Mouse (Mus musculus): Measurements from ENCODE around the gene Kif5c. TPM values are rescaled to one million over a fixed set of nuclear protein-coding genes. Genes with fewer than 3 reads are reported as not detected.

Gene Kif5c
- polyA plus RNA-seq, 1 experiment = 0.37 TPM

GRCm38 (mm10) chr2:49657666-49658065 is 38.6 kb downstream of the Kif5c start:
- Histone ChIP-seq H3K4me1 (ENCODE audit: control insufficient read depth, insufficient read depth, low read length) (no peaks in the 10 kb centered on the region), H3K4me3 (replicated peaks; ENCODE audit: extremely low read depth, low read depth, low read length) (no peak overlapping the region)
- no peak for TF ChIP-seq CTCF (IDR thresholded peaks at IDR 0.05; ENCODE audit: insufficient read depth, low read length)
- no peak for TF ChIP-seq POLR2A (IDR thresholded peaks at IDR 0.05; ENCODE audit: borderline replicate concordance, extremely low read depth, low read depth, low read length)
- no peak for DNase-seq
- 86% methylated on average over 3 of the region's 3 CpGs for WGBS

GRCm38 (mm10) chr2:49658988-49659387 is 39.9 kb downstream of the Kif5c start:
- TF ChIP-seq POLR2A (IDR thresholded peaks at IDR 0.05; ENCODE audit: borderline replicate concordance, extremely low read depth, low read depth, low read length) (no peak), CTCF (IDR thresholded peaks at IDR 0.05; ENCODE audit: insufficient read depth, low read length) (no peak)
- 77% methylated on average over 4 of the region's 4 CpGs for WGBS
- Histone ChIP-seq H3K4me3 (replicated peaks; ENCODE audit: extremely low read depth, low read depth, low read length) (no peak overlapping the region), H3K4me1 (ENCODE audit: control insufficient read depth, insufficient read depth, low read length) (no peaks in the 10 kb centered on the region)
- no peak for DNase-seq

GRCm38 (mm10) chr2:49659964-49660363 is 40.9 kb downstream of the Kif5c start:
- WGBS = 66% methylated on average over 8 of the region's 8 CpGs
- Histone ChIP-seq H3K4me3 (replicated peaks; ENCODE audit: extremely low read depth, low read depth, low read length) (no peak overlapping the region), H3K4me1 (ENCODE audit: control insufficient read depth, insufficient read depth, low read length) (no peaks in the 10 kb centered on the region)
- no peak for TF ChIP-seq CTCF (IDR thresholded peaks at IDR 0.05; ENCODE audit: insufficient read depth, low read length)
- TF ChIP-seq POLR2A (IDR thresholded peaks at IDR 0.05; ENCODE audit: borderline replicate concordance, extremely low read depth, low read depth, low read length) = no peak
- no peak for DNase-seq

GRCm38 (mm10) chr2:49660375-49660923 is 41.4 kb downstream of the Kif5c start:
- no peak for DNase-seq
- WGBS = 93% methylated on average over 12 of the region's 12 CpGs
- no peak for TF ChIP-seq POLR2A (IDR thresholded peaks at IDR 0.05; ENCODE audit: borderline replicate concordance, extremely low read depth, low read depth, low read length)
- no peak for TF ChIP-seq CTCF (IDR thresholded peaks at IDR 0.05; ENCODE audit: insufficient read depth, low read length)
- no peaks in the 10 kb centered on the region for H3K4me1 ChIP-seq (ENCODE audit: control insufficient read depth, insufficient read depth, low read length)
- no peak overlapping the region for H3K4me3 ChIP-seq (replicated peaks; ENCODE audit: extremely low read depth, low read depth, low read length)

GRCm38 (mm10) chr2:49661348-49661747 is 42.2 kb downstream of the Kif5c start:
- no peak for DNase-seq
- no peak for TF ChIP-seq POLR2A (IDR thresholded peaks at IDR 0.05; ENCODE audit: borderline replicate concordance, extremely low read depth, low read depth, low read length)
- no peak for TF ChIP-seq CTCF (IDR thresholded peaks at IDR 0.05; ENCODE audit: insufficient read depth, low read length)
- H3K4me3 ChIP-seq (replicated peaks; ENCODE audit: extremely low read depth, low read depth, low read length) = no peak overlapping the region
- H3K4me1 ChIP-seq (ENCODE audit: control insufficient read depth, insufficient read depth, low read length) = no peaks in the 10 kb centered on the region

GRCm38 (mm10) chr2:49661872-49662271 is 42.8 kb downstream of the Kif5c start:
- TF ChIP-seq POLR2A (IDR thresholded peaks at IDR 0.05; ENCODE audit: borderline replicate concordance, extremely low read depth, low read depth, low read length) (no peak), CTCF (IDR thresholded peaks at IDR 0.05; ENCODE audit: insufficient read depth, low read length) (no peak)
- 81% methylated on average over 3 of the region's 3 CpGs for WGBS
- Histone ChIP-seq H3K4me1 (ENCODE audit: control insufficient read depth, insufficient read depth, low read length) (no peaks in the 10 kb centered on the region), H3K4me3 (replicated peaks; ENCODE audit: extremely low read depth, low read depth, low read length) (no peak overlapping the region)
- no peak for DNase-seq

GRCm38 (mm10) chr2:49671753-49672500 is 52.8 kb downstream of the Kif5c start:
- WGBS = 84% methylated on average over 12 of the region's 12 CpGs
- H3K4me3 ChIP-seq (replicated peaks; ENCODE audit: extremely low read depth, low read depth, low read length) = no peak overlapping the region
- no peak for DNase-seq
- H3K4me1 ChIP-seq (ENCODE audit: control insufficient read depth, insufficient read depth, low read length) = no peaks in the 10 kb centered on the region
- TF ChIP-seq POLR2A (IDR thresholded peaks at IDR 0.05; ENCODE audit: borderline replicate concordance, extremely low read depth, low read depth, low read length) = no peak
- no peak for TF ChIP-seq CTCF (IDR thresholded peaks at IDR 0.05; ENCODE audit: insufficient read depth, low read length)

GRCm38 (mm10) chr2:49672501-49672874 is 53.4 kb downstream of the Kif5c start:
- no peak overlapping the region for H3K4me3 ChIP-seq (replicated peaks; ENCODE audit: extremely low read depth, low read depth, low read length)
- 87% methylated on average over 7 of the region's 7 CpGs for WGBS
- DNase-seq = no peak
- TF ChIP-seq CTCF (IDR thresholded peaks at IDR 0.05; ENCODE audit: insufficient read depth, low read length) (no peak), POLR2A (IDR thresholded peaks at IDR 0.05; ENCODE audit: borderline replicate concordance, extremely low read depth, low read depth, low read length) (no peak)
- H3K4me1 ChIP-seq (ENCODE audit: control insufficient read depth, insufficient read depth, low read length) = no peaks in the 10 kb centered on the region

GRCm38 (mm10) chr2:49676020-49676419 is 56.9 kb downstream of the Kif5c start:
- DNase-seq = no peak
- TF ChIP-seq POLR2A (IDR thresholded peaks at IDR 0.05; ENCODE audit: borderline replicate concordance, extremely low read depth, low read depth, low read length) (no peak), CTCF (IDR thresholded peaks at IDR 0.05; ENCODE audit: insufficient read depth, low read length) (no peak)
- no peak overlapping the region for H3K4me3 ChIP-seq (replicated peaks; ENCODE audit: extremely low read depth, low read depth, low read length)
- 78% methylated on average over 12 of the region's 12 CpGs for WGBS
- no peaks in the 10 kb centered on the region for H3K4me1 ChIP-seq (ENCODE audit: control insufficient read depth, insufficient read depth, low read length)

GRCm38 (mm10) chr2:49678386-49678785 is 59.3 kb downstream of the Kif5c start:
- no peak overlapping the region for H3K4me3 ChIP-seq (replicated peaks; ENCODE audit: extremely low read depth, low read depth, low read length)
- TF ChIP-seq POLR2A (IDR thresholded peaks at IDR 0.05; ENCODE audit: borderline replicate concordance, extremely low read depth, low read depth, low read length) (no peak), CTCF (IDR thresholded peaks at IDR 0.05; ENCODE audit: insufficient read depth, low read length) (no peak)
- 73% methylated on average over 7 of the region's 7 CpGs for WGBS

More at GRCm38 (mm10) chr2:49678386-49678785, 59.3 kb downstream of the Kif5c start:
- no peaks in the 10 kb centered on the region for H3K4me1 ChIP-seq (ENCODE audit: control insufficient read depth, insufficient read depth, low read length)
- DNase-seq = no peak
